Mouse (Mus musculus) monocyte, adult 2 months (primary cell): Measurements from ENCODE around the gene Gtf2ird1.
"Not testable (repeated sequence)": the region's sequence is repeated elsewhere in the genome, so short reads cannot be mapped to it uniquely, and the experiment has no call there.

Experiments
- DNase-seq, 2 experiments: peaks; one replicate each; pipeline ENCODE4 v3.0.0; 2022; ENCODE audit warnings: low spot score in 2 of 2, low read depth in 1 of 2

Gene Gtf2ird1

GRCm38 (mm10) chr5:134475006-134475605 lies 18.6 kb upstream of the Gtf2ird1 start:
- no peak for DNase-seq

DNA sequence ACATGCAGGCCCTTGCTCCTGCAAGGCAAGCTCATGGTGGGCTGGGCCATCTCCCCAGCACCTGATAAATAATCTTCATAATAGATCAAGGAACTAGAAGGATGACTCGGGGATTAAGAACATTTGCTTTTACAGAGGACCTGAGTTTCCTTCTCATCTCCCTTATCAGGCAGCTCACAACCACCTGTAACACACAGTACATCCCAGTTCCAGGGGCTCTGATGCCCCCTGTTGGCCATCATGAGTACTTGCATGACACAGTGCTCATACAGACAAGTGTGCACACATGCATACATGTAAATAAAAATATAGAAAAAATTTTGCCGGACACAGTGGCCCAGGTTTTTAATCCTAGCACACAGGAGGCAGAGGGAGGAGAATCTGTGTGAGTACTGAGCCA lies 17.4 kb upstream of the Gtf2ird1 start:
- DNase-seq = no peak

DNA sequence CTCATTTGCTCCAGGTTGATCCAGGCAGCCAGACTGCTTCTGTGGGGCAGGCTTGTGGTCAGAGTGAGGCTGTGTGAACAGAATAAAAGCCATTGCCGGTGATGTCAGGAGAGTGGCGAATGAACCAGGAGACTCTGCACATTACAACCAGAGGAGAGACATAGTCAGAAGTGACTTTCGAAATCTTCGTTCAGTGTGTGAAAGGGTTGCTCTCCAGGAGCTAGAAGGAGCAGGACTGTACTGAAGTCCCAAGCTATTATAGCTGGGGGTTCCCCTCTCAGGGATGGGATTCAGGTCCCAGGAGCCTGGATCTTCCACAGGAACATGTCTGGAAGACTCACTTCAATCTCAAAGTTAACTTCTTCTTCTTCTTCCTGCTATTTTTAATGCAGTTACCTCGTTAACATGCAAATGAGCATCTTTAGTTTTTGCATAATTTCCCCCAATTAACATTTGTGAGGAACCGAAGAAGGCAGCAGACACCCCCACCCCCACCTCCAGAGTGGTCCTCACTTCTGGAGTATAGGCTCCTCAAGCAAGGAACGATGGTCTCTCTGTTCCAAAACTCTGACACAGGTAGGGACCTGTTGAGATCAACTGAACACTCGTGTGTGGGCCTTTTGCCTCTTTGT lies 14.1 kb upstream of the Gtf2ird1 start:
- no peak for DNase-seq

GRCm38 (mm10) chr5:134469559-134470150 lies 13.1 kb upstream of the Gtf2ird1 start:
- DNase-seq = no peak

- no peak for DNase-seq
Measured at GRCm38 (mm10) chr5:134468158-134468765, 11.7 kb upstream of the Gtf2ird1 start.

- DNase-seq = no peak
Measured at GRCm38 (mm10) chr5:134467030-134467549, 10.6 kb upstream of the Gtf2ird1 start.

DNA sequence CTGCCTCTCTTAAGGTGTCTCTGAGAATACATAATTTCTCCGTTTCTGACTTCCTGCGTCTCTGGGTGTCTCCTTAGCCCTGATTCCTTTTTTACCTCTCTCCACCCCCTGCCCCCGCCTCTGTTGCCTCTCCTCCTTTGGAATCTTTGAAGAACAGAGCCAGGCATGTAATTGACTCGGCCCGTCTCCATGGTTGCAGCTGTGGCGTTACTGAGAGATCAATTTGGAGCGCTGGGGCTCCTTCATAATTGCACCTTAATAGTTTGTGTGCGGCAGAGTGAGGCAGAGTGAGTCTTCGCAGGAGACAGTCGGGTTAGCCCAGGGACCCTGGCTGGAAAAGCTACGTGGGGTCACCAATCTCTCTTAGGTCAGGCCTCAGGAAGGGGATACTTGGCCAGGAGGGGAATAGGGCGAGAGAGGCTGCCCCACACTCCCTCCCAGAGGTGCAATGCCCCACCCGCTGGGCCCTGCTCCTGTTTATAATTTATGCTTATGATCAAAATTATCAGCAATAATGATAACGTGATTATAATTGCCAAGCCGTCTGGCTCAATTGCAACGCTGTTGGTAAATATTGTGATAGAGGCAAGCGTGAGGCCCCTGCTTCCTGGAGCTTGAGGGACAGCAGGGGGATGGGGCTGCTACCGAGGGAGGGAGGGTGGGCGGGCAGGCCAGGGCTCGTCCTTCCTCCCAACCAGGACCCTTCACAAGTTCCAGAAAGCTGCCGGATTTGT lies 9.9 kb upstream of the Gtf2ird1 start:
- no peak for DNase-seq

GRCm38 (mm10) chr5:134465197-134465596 lies 8.7 kb upstream of the Gtf2ird1 start:
- no peak for DNase-seq

DNA sequence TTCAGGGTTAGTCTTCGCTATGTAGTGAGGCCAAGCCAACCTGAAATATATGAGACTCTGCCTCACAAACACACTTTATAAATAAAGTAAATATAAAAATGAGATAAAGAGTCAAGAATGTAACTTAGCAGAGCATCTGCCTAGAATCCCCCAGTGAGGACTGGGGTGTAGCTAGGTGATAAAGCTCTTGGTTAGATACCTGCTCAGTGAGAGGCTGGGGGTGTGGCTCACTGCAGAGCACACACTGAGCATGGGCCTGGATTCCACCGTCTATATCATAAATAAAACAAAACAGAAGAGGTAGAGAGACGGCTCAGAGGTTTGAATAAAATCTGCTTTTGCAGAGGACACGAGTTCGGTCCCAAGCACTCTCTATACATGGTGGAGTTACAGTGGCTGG lies 7.7 kb upstream of the Gtf2ird1 start:
- no peak for DNase-seq

- no peak for DNase-seq
Measured at GRCm38 (mm10) chr5:134462731-134463130, 6.2 kb upstream of the Gtf2ird1 start.

GRCm38 (mm10) chr5:134462316-134462715 lies 5.8 kb upstream of the Gtf2ird1 start:
- DNase-seq = no peak

- DNase-seq = no peak
Measured at GRCm38 (mm10) chr5:134460546-134460945, 4.0 kb upstream of the Gtf2ird1 start.

DNA sequence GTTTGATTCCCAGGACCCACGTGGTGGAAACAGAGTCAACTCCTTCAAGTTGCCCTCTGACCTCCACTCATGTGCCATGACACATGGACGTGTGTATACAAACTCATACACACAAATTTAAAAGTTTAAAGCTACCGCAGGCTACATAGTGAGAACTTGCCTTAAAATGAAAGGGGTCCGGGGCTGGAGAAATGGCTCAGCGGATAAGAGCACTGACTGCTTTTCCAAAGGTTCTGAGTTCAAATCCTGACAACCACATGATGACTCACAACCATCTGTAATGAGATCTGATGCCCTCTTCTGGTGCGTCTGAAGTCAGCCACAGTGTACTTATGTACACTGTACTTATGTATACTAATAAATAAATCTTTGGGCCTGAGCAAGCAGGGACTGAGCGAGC lies 2.6 kb upstream of the Gtf2ird1 start:
- no peak for DNase-seq

DNA sequence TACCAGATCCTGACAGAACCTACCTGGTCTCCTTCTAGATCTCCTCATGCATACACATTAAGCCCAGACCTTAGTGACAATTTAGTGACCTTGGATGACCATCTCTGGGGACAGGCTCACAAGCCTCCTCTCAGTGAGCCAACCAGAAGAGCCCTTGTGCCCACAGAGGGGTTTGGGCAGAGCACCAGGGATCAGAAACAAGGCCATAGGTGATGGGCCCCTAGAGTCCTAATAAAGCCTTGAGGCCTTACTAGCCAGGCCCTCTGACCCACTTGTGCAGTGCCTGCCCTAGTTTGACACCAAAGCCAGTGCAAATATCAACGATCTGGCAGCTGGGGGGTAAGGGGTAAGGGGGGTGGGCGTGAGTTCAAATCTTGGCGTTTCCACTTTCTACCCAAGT lies 1.9 kb upstream of the Gtf2ird1 start:
- DNase-seq = no peak

DNA sequence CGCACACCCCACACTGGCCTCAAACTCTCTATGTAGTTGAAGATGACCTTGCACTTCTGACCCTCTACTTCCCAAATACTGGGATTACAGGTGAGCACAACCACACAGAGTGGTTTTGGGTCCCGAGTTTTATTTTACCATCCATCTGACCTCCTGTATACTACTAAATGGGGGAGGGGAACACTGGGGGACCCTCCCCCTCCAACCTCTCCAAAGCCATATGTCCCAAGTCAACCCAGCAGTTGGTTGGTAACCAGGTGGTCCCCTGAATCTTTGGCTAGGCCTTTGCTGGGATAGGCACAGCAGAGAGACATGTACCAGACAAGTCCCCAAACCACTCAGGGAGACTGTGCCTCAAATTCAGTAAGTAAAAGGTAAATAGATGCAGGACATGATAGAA lies 855 bp upstream of the Gtf2ird1 start:
- DNase-seq = no peak

DNA sequence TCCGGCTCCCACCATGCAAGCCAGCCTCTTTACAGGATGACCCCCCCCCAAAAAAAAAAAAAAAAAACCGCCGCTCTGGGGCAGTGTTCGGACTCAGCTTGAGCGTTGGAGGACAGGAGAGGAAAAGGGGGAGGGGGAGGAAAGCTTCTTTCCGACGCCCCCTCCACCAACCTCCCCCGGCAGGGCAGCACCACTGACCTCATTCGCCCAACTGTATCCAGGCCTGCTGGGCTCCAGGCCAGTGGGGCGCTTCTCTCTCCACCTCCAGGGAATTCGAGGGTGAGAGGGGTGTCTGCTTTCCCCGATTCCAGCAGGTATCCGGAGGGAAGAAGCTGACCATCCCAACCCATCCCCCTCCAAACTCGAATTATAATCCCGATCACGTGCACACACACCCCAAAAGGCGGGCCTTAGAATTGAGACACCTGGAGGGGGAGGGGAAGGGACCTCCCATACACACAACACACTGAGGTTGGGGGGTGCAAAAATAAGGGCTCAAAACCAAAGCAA lies 547 bp downstream of the Gtf2ird1 start:
- DNase-seq = no peak

DNA sequence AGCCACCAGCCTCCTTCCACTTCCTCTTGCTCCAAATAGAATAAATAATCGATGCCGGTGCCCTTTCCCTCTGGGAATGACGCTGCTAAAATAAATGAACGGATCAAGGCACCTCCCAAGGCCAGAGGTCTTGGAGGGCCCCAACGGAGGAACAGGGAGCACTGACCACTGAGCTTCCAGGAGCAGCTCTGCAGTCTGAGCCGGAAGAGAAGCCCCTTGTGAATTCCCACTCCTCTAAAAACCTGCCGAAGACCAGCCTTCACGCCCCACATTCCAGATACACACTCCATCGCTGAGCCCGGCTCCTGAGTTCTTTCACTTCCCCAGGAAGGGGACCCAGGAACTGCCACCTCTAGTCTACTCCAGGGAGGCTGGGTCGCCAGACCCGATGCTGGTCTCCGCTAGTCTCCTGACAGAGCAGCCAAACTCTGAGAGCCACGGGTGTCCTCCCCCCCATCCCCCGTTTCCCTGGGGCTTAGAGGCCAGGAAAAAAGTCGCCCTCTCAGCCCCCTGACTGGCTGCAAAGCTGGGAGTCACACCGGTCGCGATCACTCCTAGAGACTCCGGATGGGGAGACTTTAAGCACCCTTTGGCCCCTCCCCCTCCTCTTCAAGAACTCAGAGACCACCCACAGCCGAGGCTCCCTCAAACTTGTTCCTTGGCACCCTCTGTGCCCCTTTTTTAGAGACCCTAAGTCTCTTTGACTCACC lies 1.2 kb downstream of the Gtf2ird1 start:
- no peak for DNase-seq

DNA sequence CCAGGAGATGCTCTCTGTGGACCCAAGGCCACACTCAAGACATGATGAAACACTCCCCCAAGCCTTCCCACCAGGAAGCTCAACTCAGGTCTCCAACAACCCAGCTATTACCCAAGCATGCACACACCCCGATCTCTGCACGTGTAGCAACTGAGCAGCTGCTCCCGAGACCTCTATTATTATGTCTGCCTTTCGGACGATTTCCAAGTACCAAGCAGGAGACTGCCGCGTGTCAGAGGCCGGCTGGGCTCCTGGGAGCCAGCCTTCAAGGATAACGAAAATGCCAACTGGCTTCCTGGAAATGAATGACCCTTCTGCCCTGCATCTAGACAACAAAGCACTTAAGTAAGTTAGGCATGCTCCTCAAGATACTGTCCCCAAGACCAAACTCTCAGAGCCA lies 2.1 kb downstream of the Gtf2ird1 start:
- no peak for DNase-seq

DNA sequence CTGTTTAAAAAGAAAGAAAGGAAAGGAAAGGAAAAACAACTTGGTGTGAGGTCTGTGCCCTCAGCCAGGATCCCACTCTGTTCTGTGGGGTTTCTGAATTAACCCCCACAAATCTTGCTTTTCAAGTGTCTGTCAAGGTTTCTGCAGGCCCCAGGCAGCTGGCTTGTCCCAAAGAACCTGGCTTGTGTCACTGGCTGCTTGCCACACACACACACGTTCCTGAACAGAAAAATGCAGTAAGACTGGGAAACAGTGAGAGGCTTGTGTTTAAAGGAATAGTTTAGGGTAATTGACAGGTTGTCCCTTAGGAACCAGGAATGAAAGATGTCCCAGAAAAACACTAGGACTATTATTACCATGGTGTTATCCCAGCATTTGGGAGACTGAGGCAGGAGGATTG lies 2.9 kb downstream of the Gtf2ird1 start:
- DNase-seq = no peak

GRCm38 (mm10) chr5:134446755-134447154 lies 9.8 kb downstream of the Gtf2ird1 start:
- DNase-seq = not testable (repeated sequence)

GRCm38 (mm10) chr5:134445895-134446294 lies 10.6 kb downstream of the Gtf2ird1 start:
- DNase-seq = no peak
